Mouse (Mus musculus): ENCODE measurements at regions not wholly inside any gene's neighbourhood (a gene's known extent, or its start where the extent isn't known, plus 50 kb on each side); places are given as distances from the start of the nearest gene placed in this dataset.

DNA sequence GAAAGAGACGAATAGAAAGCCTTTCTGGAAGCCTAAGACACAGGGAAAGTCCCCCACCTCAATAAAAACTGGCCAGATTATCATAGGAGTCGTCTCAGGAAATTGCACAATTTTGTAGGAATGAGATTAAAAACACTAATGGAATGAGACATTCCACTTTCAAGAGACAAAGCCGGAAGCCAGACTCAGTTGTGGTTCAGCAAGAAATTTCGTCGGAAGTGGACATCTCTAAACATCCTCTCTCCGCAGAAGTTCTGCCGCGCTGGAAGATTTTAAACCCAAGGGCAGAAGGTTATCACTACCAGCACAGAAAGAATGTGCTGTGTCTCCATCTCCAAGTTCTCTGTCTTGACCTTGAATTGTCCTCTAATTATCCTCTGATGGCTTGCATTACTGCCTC lies 63.5 kb upstream of the Lnx1 start:
- Histone ChIP-seq H3K4me3 (ENCODE audit: low read depth, low read length) (no peak overlapping the region), H3K9ac (ENCODE audit: low read length) (no peak overlapping the region), H3K4me1 (ENCODE audit: control insufficient read depth, insufficient read depth, low read length) (peaks cover 5% of the 10 kb centered on the region; the same call in 1 of the 2 replicates), H3K27ac (ENCODE audit: low read depth, low read length) (no peak overlapping the region), H3K4me2 (ENCODE audit: low read length) (no peak overlapping the region), H3K9me3 (replicated peaks; ENCODE audit: control insufficient read depth, low read length) (no peaks in the 10 kb centered on the region), H3K27me3 (replicated peaks; ENCODE audit: control insufficient read depth, insufficient read depth, low read length) (no peaks in the 10 kb centered on the region), H3K36me3 (ENCODE audit: control insufficient read depth, insufficient read depth, low read length) (no peaks in the 10 kb centered on the region)
- WGBS, result 83% methylated on average over 8 of the region's 8 CpGs
- DNase-seq (ENCODE audit: low spot score), result no peak
- no peak for ATAC-seq

DNA sequence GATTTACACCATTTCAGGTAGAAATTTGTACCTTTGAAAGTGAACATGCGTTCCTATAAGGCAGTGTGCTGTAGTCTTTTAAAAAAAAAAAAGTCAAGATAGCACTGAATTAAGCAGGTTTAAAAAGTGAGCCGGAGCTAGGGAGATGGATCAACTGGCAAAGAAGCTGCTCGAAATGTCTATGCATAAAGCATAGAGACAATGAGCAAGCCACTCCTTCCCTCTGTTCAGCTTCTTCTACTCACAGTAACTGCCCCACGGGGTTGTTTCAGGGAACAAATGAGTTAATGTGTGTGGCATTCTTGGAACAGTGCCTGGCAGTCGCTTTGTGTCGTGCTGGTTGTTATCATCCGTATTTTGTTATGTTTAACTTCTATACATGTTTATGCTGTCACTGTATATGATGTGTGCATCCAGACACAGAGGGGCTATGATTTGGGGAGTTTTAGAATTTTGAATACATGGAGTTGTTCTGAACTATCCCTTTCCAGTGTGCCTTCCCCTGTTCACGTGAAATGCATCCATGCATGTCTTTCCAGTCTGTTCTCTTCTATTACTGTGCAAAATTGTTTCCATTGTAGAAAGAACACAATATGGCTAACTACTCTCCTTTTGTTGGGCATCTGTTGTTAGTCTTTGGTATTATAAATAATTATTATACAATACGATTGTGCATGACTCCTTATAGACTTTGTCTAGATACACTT lies 62.5 kb upstream of the Lnx1 start:
- Histone ChIP-seq H3K27me3 (replicated peaks; ENCODE audit: control insufficient read depth, insufficient read depth, low read length) (no peaks in the 10 kb centered on the region), H3K27ac (ENCODE audit: low read depth, low read length) (no peak overlapping the region), H3K4me3 (ENCODE audit: low read depth, low read length) (no peak overlapping the region), H3K9ac (ENCODE audit: low read length) (no peak overlapping the region), H3K36me3 (ENCODE audit: control insufficient read depth, insufficient read depth, low read length) (no peaks in the 10 kb centered on the region), H3K4me1 (ENCODE audit: control insufficient read depth, insufficient read depth, low read length) (peaks cover 5% of the 10 kb centered on the region; the same call in 1 of the 2 replicates), H3K4me2 (ENCODE audit: low read length) (no peak overlapping the region), H3K9me3 (replicated peaks; ENCODE audit: control insufficient read depth, low read length) (no peaks in the 10 kb centered on the region)
- 22% methylated on average over 9 of the region's 9 CpGs for WGBS
- ATAC-seq (0 out of 2 replicates have a peak, but pooled peaks have one; percentile 29), DNase-seq (ENCODE audit: low spot score) (peak; percentile 44)

DNA sequence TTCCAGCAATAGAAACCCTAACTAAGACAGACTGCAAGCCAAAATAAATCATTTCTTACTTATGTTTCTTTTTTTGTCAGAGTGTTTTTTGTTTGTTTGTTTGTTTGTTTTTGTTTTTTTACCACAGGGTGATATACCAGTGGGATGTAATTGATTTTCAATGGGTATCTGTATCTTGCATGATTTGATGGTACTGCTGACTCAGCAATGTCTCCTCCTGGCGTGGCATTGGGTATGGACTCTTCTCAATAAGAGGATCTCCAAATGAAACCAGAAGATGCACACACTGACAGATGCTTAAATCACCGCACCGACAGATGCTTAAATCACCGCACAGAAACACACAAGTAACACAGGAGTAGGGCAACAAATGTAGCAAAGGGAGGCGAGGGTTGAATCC lies 54.8 kb upstream of the Lnx1 start:
- Histone ChIP-seq H3K9me3 (replicated peaks; ENCODE audit: control insufficient read depth, low read length) (no peaks in the 10 kb centered on the region), H3K36me3 (ENCODE audit: control insufficient read depth, insufficient read depth, low read length) (no peaks in the 10 kb centered on the region), H3K4me2 (ENCODE audit: low read length) (no peak overlapping the region), H3K4me3 (ENCODE audit: low read depth, low read length) (no peak overlapping the region), H3K27ac (ENCODE audit: low read depth, low read length) (no peak overlapping the region), H3K4me1 (ENCODE audit: control insufficient read depth, insufficient read depth, low read length) (no peaks in the 10 kb centered on the region), H3K9ac (ENCODE audit: low read length) (no peak overlapping the region), H3K27me3 (replicated peaks; ENCODE audit: control insufficient read depth, insufficient read depth, low read length) (no peaks in the 10 kb centered on the region)
- ATAC-seq, result no peak
- no peak for DNase-seq (ENCODE audit: low spot score)
- WGBS, result 94% methylated on average over 5 of the region's 5 CpGs

DNA sequence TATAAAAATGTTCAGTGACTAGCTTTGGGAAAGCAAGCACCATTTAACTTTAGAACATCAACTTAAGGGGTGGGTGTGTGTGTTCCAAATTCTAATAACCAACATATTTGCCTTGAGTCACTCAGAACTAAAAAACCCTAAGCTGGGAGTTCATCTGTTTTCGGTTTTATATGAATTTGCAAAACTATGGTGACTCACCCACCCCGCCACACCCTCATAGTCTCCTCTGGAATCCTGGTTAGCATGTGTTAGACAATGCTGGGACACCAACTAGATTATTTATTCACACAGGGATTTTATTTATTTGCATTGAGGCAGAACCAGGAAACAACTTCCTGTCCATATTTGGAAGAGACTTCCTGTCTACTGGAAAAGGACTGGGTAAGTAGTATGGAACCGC lies 50.2 kb upstream of the Lnx1 start:
- Histone ChIP-seq H3K27me3 (replicated peaks; ENCODE audit: control insufficient read depth, insufficient read depth, low read length) (no peaks in the 10 kb centered on the region), H3K4me2 (ENCODE audit: low read length) (no peak overlapping the region), H3K9ac (ENCODE audit: low read length) (no peak overlapping the region), H3K4me3 (ENCODE audit: low read depth, low read length) (no peak overlapping the region), H3K27ac (ENCODE audit: low read depth, low read length) (no peak overlapping the region), H3K4me1 (ENCODE audit: control insufficient read depth, insufficient read depth, low read length) (no peaks in the 10 kb centered on the region), H3K36me3 (ENCODE audit: control insufficient read depth, insufficient read depth, low read length) (no peaks in the 10 kb centered on the region), H3K9me3 (replicated peaks; ENCODE audit: control insufficient read depth, low read length) (no peaks in the 10 kb centered on the region)
- no peak for ATAC-seq
- no peak for DNase-seq (ENCODE audit: low spot score)
- 94% methylated on average over 3 of the region's 3 CpGs for WGBS

All from forebrain, embryonic 14.5 days (tissue).